Mouse (Mus musculus) spleen, adult 2 months (tissue): Measurements from ENCODE around the gene Olfr1263.

Source experiments
- CTCF ChIP-seq: fragments of 200-500 bp; IDR thresholded peaks from 2 replicates; pipeline ENCODE4 v1.5.1; 2011; ENCODE audit warnings: mild to moderate bottlenecking, inconsistent platforms; ENCODE audit not compliant: insufficient read depth, insufficient read length, insufficient replicate concordance; ENCODE audit errors: extremely low read depth
- POLR2A ChIP-seq: fragments of 200-500 bp; IDR thresholded peaks from 2 replicates; pipeline ENCODE4 v1.6.1; 2011; ENCODE audit warnings: low read depth, low read length, inconsistent platforms

- TF ChIP-seq POLR2A = no peak
- TF ChIP-seq CTCF = no peak
These were observed 51.6 kb downstream of the Olfr1263 start, which contains the start of gene Olfr140 for GRCm38 (mm10) chr2:90063494-90063893.
